Mouse (Mus musculus) E14TG2a.4 (cell line): ENCODE results near the gene Nphs2.

ENCODE experiments used
- CTCF ChIP-seq: conservative IDR thresholded peaks from 2 replicates; pipeline ENCODE4 v1.5.1; 2014; ENCODE audit warnings: low read length
- POU5F1 ChIP-seq: IDR thresholded peaks from 2 replicates; pipeline ENCODE4 v1.6.1; 2014; ENCODE audit warnings: low read length, borderline replicate concordance

GRCm38 (mm10) chr1:156310630-156311029, at the start of gene Nphs2:
- TF ChIP-seq CTCF (no peak), POU5F1 (no peak)
